Comparison of ENCODE assay signal across 7 mouse cellular contexts in the genomic region with DNA sequence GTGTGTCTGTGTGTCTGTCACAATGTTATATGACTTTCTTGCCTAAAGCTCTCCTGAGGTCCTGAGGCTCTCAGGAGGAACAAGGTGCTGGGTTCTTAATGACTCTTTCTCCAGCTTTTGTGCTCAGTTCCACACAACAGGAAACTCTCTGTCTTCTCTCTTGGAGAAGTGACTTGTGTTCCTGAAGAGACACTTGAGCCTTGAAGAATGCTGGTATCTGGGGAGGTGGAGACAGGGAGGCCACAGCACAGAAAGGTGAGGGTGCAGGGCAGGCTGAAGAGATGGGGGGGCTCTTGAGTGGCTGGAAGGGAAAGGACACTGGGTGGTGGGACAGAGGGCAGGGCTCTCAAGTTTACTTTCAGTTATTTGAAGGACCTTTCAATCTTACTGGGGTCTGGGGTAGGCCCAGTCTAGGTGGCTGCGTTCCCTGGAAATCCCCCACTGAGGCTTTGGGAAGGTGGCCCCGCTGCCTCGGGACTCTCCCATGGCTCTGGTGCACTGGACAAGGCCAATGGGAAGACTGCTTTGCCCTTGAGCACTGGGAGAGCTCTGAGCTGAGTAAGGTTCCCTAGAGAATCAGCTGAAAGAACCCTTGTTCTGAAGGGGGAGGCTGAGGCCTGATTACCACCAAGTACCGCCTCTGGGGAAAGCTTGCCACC. TPM values are rescaled to one million over a fixed set of nuclear protein-coding genes. Genes with fewer than 3 reads are reported as not detected.
DNase-seq lines count a peak whose midpoint lies in the region; ATAC-seq and TF ChIP-seq lines count a peak whose summit lies in the region.

No protein-coding gene starts in this region.

- 77% methylated on average over 4 of the region's 4 CpGs for WGBS in forebrain, embryonic 15.5 days
- WGBS in limb, embryonic 14.5 days: 89% methylated on average over 4 of the region's 4 CpGs
- 78% methylated on average over 4 of the region's 4 CpGs for WGBS in neural tube, embryonic 13.5 days

- H3K27ac ChIP-seq in layer of hippocampus, adult 2 months: peak overlapping the region; percentile 75
- H3K27ac ChIP-seq in forebrain, embryonic 15.5 days (replicated peaks): peak overlapping the region; percentile 44; the same call in 1 of the 2 replicates
- 0 out of 2 replicates have a peak overlapping the region, but pooled peaks have one; percentile 38 for H3K27ac ChIP-seq in limb, embryonic 14.5 days (replicated peaks; ENCODE audit: low read depth, low read length)
- peak overlapping the region; percentile 62 for H3K27ac ChIP-seq in neural tube, embryonic 13.5 days (replicated peaks)

- no peaks in the 10 kb centered on the region for H3K36me3 ChIP-seq in forebrain, embryonic 15.5 days
- H3K36me3 ChIP-seq in limb, embryonic 14.5 days (ENCODE audit: control insufficient read depth, insufficient read depth, low read length): peaks cover 5% of the 10 kb centered on the region; the same call in 1 of the 2 replicates
- no peaks in the 10 kb centered on the region for H3K36me3 ChIP-seq in neural tube, embryonic 13.5 days

- no peak for TF ChIP-seq POLR2A in limb, embryonic 14.5 days (IDR thresholded peaks at IDR 0.05; ENCODE audit: borderline replicate concordance, extremely low read depth, insufficient read depth, insufficient read length)

- H3K4me3 ChIP-seq in layer of hippocampus, adult 2 months: no peak overlapping the region
- H3K4me3 ChIP-seq in forebrain, embryonic 15.5 days: no peak overlapping the region
- H3K4me3 ChIP-seq in limb, embryonic 14.5 days (replicated peaks; ENCODE audit: low read length): no peak overlapping the region
- H3K4me3 ChIP-seq in neural tube, embryonic 13.5 days: no peak overlapping the region

- no peak overlapping the region for H3K4me2 ChIP-seq in forebrain, embryonic 15.5 days (replicated peaks)
- H3K4me2 ChIP-seq in limb, embryonic 14.5 days (replicated peaks; ENCODE audit: low read depth, low read length, severe bottlenecking): no peak overlapping the region
- no peak overlapping the region for H3K4me2 ChIP-seq in neural tube, embryonic 13.5 days

- no peak overlapping the region for H3K9ac ChIP-seq in forebrain, embryonic 15.5 days (replicated peaks)
- H3K9ac ChIP-seq in limb, embryonic 14.5 days (ENCODE audit: low read depth, low read length, severe bottlenecking): no peak overlapping the region
- H3K9ac ChIP-seq in neural tube, embryonic 13.5 days: no peak overlapping the region

- no peak for ATAC-seq in forebrain, embryonic 15.5 days (replicated peaks)
- no peak for ATAC-seq in limb, embryonic 14.5 days (ENCODE audit: low FRiP score, low read depth)
- ATAC-seq in neural tube, embryonic 13.5 days (ENCODE audit: low read depth): no peak

- peaks cover 35% of the 10 kb centered on the region for H3K4me1 ChIP-seq in forebrain, embryonic 15.5 days
- peaks cover 24% of the 10 kb centered on the region for H3K4me1 ChIP-seq in limb, embryonic 14.5 days (ENCODE audit: control insufficient read depth, insufficient read depth, low read length)
- peaks cover 53% of the 10 kb centered on the region for H3K4me1 ChIP-seq in neural tube, embryonic 13.5 days (replicated peaks)

- DNase-seq in layer of hippocampus, adult 2 months (ENCODE audit: low spot score in 2 of 2): no peak
- DNase-seq in layer of hippocampus, adult 9-11 months: no peak
- DNase-seq in limb, embryonic 14.5 days (ENCODE audit: low spot score): no peak
- DNase-seq in spleen, adult 12 weeks (ENCODE audit: low spot score): no peak
- no peak for DNase-seq in spleen, postnatal 36 days (ENCODE audit: low spot score in 2 of 2)

- no peaks in the 10 kb centered on the region for H3K9me3 ChIP-seq in forebrain, embryonic 15.5 days
- H3K9me3 ChIP-seq in limb, embryonic 14.5 days (ENCODE audit: control insufficient read depth, low read length): no peaks in the 10 kb centered on the region
- no peaks in the 10 kb centered on the region for H3K9me3 ChIP-seq in neural tube, embryonic 13.5 days

- TF ChIP-seq CTCF in layer of hippocampus, adult 2 months (conservative IDR thresholded peaks at IDR 0.05): no peak

- H3K27me3 ChIP-seq in forebrain, embryonic 15.5 days: no peaks in the 10 kb centered on the region
- no peaks in the 10 kb centered on the region for H3K27me3 ChIP-seq in limb, embryonic 14.5 days (ENCODE audit: control insufficient read depth, insufficient read depth, low read length)
- H3K27me3 ChIP-seq in neural tube, embryonic 13.5 days: no peaks in the 10 kb centered on the region

RNA-seq across cellular contexts. Expression of gene Zfp710, which starts 33.9 kb away (rescaled TPM):
- 10 to 100 TPM; 21.4 to 27.3 TPM for total RNA-seq in layer of hippocampus, adult 2 months (2021)
- polyA plus RNA-seq in forebrain, embryonic 15.5 days (2015; fragmentation: Nextera tagmentation; extraction: Ambion mirVana): 21.1 and 22.1 TPM in 2 replicates
- polyA plus RNA-seq in limb, embryonic 14.5 days (2012; rRNA removed): 24.7 and 35.5 TPM in 2 replicates
- 15.0 and 16.9 TPM in 2 replicates for polyA plus RNA-seq in limb, embryonic 14.5 days (2014; fragmentation: Nextera tagmentation; extraction: Ambion mirVana)
- polyA plus RNA-seq in neural tube, embryonic 13.5 days (2015; fragmentation: Nextera tagmentation; extraction: Ambion mirVana): 15.0 and 18.9 TPM in 2 replicates

RNA-seq across cellular contexts. Expression of gene Idh2, which starts 56.7 kb away (rescaled TPM):
- total RNA-seq in layer of hippocampus, adult 2 months (2021): 10 to 100 TPM; 63.8 to 69.8 TPM
- polyA plus RNA-seq in forebrain, embryonic 15.5 days (2015; fragmentation: Nextera tagmentation; extraction: Ambion mirVana): 299 and 300 TPM in 2 replicates
- 457 and 501 TPM in 2 replicates for polyA plus RNA-seq in limb, embryonic 14.5 days (2012; rRNA removed)
- polyA plus RNA-seq in limb, embryonic 14.5 days (2014; fragmentation: Nextera tagmentation; extraction: Ambion mirVana): 580 and 595 TPM in 2 replicates
- 217 and 273 TPM in 2 replicates for polyA plus RNA-seq in neural tube, embryonic 13.5 days (2015; fragmentation: Nextera tagmentation; extraction: Ambion mirVana)
